ENCODE assay signal across 13 mouse cellular contexts in the genomic region with DNA sequence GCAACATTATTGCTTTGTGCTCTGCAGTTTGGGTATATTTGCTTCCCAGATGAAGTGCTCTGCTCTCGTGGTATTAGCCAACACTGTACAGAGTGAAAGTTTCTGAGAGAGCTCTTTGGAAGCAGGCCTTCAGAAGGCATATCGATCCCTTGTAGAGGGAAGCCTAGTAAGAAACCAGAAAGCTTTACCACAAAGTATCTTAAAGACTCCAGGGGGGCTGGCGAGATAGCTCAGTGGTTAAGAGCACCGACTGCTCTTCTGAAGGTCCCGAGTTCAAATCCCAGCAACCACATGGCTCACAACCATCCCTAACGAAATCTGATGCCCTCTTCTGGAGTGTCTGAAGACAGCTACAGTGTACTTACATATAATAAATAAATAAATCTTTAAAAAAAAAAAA. TPM values are rescaled to one million over a fixed set of nuclear protein-coding genes. Genes with fewer than 3 reads are reported as not detected.
"Had no signal": no experiment of that assay in that cellular context is flagged by ENCODE, and none has a peak within 500 bp of the region (broad histone marks: within the 10 kb centered on the region; RNA-seq: fewer than 3 reads in every experiment).

No protein-coding gene starts in this region.

RNA-seq across cellular contexts. Expression of a gene that starts 52.4 kb away (rescaled TPM):
- total RNA-seq: left cerebral cortex, postnatal 10 days; left cerebral cortex, postnatal 14 days; left cerebral cortex, postnatal 25 days; left cerebral cortex, postnatal 36 days; left cerebral cortex, postnatal 4 days; liver, adult 2 months; megakaryocyte progenitor cell, adult 5-6 weeks; megakaryocyte, adult 5-6 weeks; megakaryocyte-erythroid progenitor cell, adult 5-6 weeks; monocyte, adult 5-6 weeks had no signal
- polyA plus RNA-seq: liver, adult 2 months; lung, adult 2 months; lung, postnatal 0 days; macrophage had no signal
